Mouse (Mus musculus) stomach, postnatal 0 days (tissue): ENCODE results near the gene Ciao1. TPM values are rescaled to one million over a fixed set of nuclear protein-coding genes. Genes with fewer than 3 reads are reported as not detected.
"Not testable (repeated sequence)": the region's sequence is repeated elsewhere in the genome, so short reads cannot be mapped to it uniquely, and the experiment has no call there.

Experiments used
- ATAC-seq: fragments of 200-750 bp; cut with Nextera tagmentation; 2 replicates; pipeline ENCODE4 v1.8.0; 2017; ENCODE audit not compliant: low FRiP score, low TSS enrichment
- DNase-seq: peaks from one replicate; pipeline ENCODE4 v3.0.0-alpha.2; 2016; ENCODE audit warnings: low spot score
- H3K27ac ChIP-seq: fragments of 300-500 bp; sonication (generic); replicated peaks from 2 replicates; pipeline ENCODE4 v1.5.1; 2014; ENCODE audit warnings: mild to moderate bottlenecking, control low read depth
- H3K27me3 ChIP-seq: fragments of 300-500 bp; sonication (generic); 2 replicates; pipeline ENCODE4 v1.6.1; 2014; ENCODE audit warnings: low read length; ENCODE audit not compliant: control insufficient read depth, insufficient read depth
- H3K36me3 ChIP-seq: fragments of 300-500 bp; sonication (generic); 2 replicates; pipeline ENCODE4 v1.6.1; 2014; ENCODE audit warnings: low read length, mixed read lengths; ENCODE audit not compliant: control insufficient read depth, insufficient read depth
- H3K4me1 ChIP-seq: fragments of 300-500 bp; sonication (generic); replicated peaks from 2 replicates; pipeline ENCODE4 v1.6.1; 2014; ENCODE audit warnings: antibody characterized with exemption; ENCODE audit not compliant: control insufficient read depth, insufficient read depth
- H3K4me2 ChIP-seq: fragments of 300-500 bp; sonication (generic); replicated peaks from 2 replicates; pipeline ENCODE4 v1.6.1; 2014; ENCODE audit warnings: low read depth, mild to moderate bottlenecking, control low read depth, moderate library complexity
- H3K4me3 ChIP-seq: fragments of 300-500 bp; sonication (generic); 2 replicates; pipeline ENCODE4 v1.5.1; 2014; ENCODE audit warnings: low read depth, low read length, control low read depth
- H3K9ac ChIP-seq: fragments of 300-500 bp; sonication (generic); 2 replicates; pipeline ENCODE4 v1.6.1; 2014; ENCODE audit warnings: mild to moderate bottlenecking, low read length, control low read depth, mixed read lengths
- H3K9me3 ChIP-seq: fragments of 300-500 bp; sonication (generic); 2 replicates; pipeline ENCODE4 v1.6.1; 2016; ENCODE audit warnings: low read length; ENCODE audit not compliant: control insufficient read depth
- CTCF ChIP-seq: IDR thresholded peaks from 2 replicates; pipeline ENCODE4 v1.5.1; 2016; ENCODE audit warnings: antibody characterized with exemption, low read depth, mild to moderate bottlenecking, moderate library complexity
- EP300 ChIP-seq: optimal IDR thresholded peaks from 2 replicates; pipeline ENCODE3; 2016; ENCODE audit warnings: antibody characterized with exemption
- WGBS: fragments of 180-500 bp; shearing (Covaris S2); extraction: QIAGEN DNeasy Blood & Tissue Kit; methylation state at CpG from one replicate; pipeline ENCODE4 v1.1.7; 2014; 5-methylcytosine and 5-hydroxymethylcytosine counted together
- polyA plus RNA-seq: library from polyadenylated mRNA; unstranded; fragments of >200 nt; fragmentation: Nextera tagmentation; extraction: Ambion mirVana; gene quantifications from 2 replicates; pipeline ENCODE4 v1.2.1, GENCODE M21; 2015

The Ciao1 gene
- polyA plus RNA-seq, 1 experiment from 2014 or later, result 42.0 TPM

DNA sequence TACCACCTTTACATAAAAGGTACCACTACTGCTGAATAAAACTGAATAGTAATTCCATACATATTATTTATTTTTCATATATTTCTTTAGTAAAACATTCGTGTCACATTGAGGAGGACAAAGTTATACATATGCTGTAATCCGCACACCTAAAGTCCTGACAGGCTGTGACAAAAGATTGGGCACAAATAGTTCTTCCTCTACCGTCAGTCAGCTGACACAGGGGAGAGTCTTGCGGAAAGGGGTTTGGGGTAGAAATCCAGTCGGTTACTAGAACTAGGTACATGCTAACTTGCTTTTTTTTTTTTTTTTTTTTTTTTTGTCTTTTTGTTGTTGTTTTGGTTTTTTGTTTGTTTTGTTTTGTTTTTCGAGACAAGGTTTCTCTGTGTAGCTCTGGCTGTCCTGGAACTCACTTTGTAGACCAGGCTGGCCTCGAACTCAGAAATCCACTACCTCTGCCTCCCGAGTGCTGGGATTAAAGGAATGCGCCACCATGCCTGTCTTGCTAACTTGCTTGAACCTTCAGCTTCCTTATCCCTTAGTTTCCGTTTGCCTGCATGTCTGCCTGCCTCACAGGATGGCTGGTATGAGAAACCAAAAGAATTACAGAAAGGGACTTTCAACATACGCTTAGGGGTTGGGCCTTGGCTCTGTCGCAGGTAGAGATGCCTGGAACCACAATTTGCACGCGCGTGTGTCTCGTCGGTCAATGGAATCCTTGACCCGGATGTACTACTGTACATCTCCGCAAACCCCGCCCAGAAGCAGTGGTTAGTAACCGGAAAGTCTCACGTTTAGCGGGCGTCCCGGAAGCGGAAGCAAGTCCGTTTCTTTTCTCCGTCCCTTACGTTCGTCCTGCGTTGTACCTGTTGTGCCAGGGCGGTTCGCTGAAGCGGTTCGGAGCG lies 39.8 kb downstream of the Ciao1 start, which contains the start of the genes 1810024B03Rik and Snrnp200:
TSS of gene 1810024B03Rik (minus strand) at position 734 of the 905 bp plus-strand sequence.
TSS of gene Snrnp200 (plus strand) at position 840 of the 905 bp plus-strand sequence.
- peak; percentile 100 for ATAC-seq
- Histone ChIP-seq H3K4me2 (peak within 1 kb of the TSS; percentile 59), H3K4me1 (no peaks in the 10 kb centered on the region), H3K36me3 (peaks cover 13% of the 10 kb centered on the region), H3K27me3 (no peaks in the 10 kb centered on the region), H3K9ac (peak within 1 kb of the TSS; percentile 81), H3K9me3 (no peaks in the 10 kb centered on the region), H3K27ac (peak within 1 kb of the TSS; percentile 76), H3K4me3 (peak within 1 kb of the TSS; percentile 77)
- TF ChIP-seq EP300 (no peak), CTCF (no peak)
- WGBS, result 11% methylated on average over 36 of the region's 36 CpGs
- DNase-seq, result peak; percentile 93

DNA sequence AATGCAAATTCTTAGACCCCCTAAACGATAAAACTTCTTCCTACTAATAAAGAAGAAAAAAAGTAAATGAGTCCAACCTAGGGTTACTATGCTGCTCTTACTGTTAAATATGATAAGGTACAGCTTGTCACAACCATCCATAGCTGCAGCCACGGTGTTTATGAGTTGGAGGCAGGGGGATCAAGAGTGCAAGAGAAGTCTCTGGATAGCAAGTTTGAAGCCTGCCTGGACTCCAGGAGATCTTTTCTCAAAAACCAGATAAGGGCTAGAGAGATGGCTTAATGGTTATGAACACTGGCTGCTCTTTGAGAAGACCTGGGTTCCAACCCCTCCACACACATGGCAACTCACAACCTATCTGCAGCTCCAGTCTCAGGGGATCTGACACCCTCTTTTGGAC lies 40.7 kb downstream of the Ciao1 start:
- no peak overlapping the region for H3K9ac ChIP-seq
- H3K4me3 ChIP-seq, result no peak overlapping the region
- no peaks in the 10 kb centered on the region for H3K9me3 ChIP-seq
- TF ChIP-seq EP300, result no peak
- TF ChIP-seq CTCF, result no peak
- H3K36me3 ChIP-seq, result peaks cover 6% of the 10 kb centered on the region
- no peak overlapping the region for H3K4me2 ChIP-seq
- ATAC-seq (no peak), DNase-seq (no peak)
- no peaks in the 10 kb centered on the region for H3K27me3 ChIP-seq
- no peak overlapping the region for H3K27ac ChIP-seq
- WGBS, result 96% methylated on average over 2 of the region's 2 CpGs
- H3K4me1 ChIP-seq, result no peaks in the 10 kb centered on the region

GRCm38 (mm10) chr2:127205936-127206335 lies 41.7 kb downstream of the Ciao1 start:
- ATAC-seq, DNase-seq, H3K9me3 ChIP-seq, H3K27me3 ChIP-seq, H3K4me2 ChIP-seq, H3K36me3 ChIP-seq, H3K4me1 ChIP-seq, H3K4me3 ChIP-seq, H3K27ac ChIP-seq, H3K9ac ChIP-seq: not testable (repeated sequence)
- 79% methylated on average over 4 of the region's 4 CpGs for WGBS

GRCm38 (mm10) chr2:127204932-127205331 lies 42.7 kb downstream of the Ciao1 start:
- ATAC-seq, result no peak

More at GRCm38 (mm10) chr2:127204932-127205331, 42.7 kb downstream of the Ciao1 start:
- Histone ChIP-seq H3K4me2 (no peak overlapping the region), H3K9ac (no peak overlapping the region), H3K4me1 (no peaks in the 10 kb centered on the region), H3K27ac (no peak overlapping the region), H3K4me3 (no peak overlapping the region), H3K27me3 (no peaks in the 10 kb centered on the region), H3K36me3 (no peaks in the 10 kb centered on the region; the same call in 1 of the 2 replicates), H3K9me3 (no peaks in the 10 kb centered on the region)
- WGBS, result 29% methylated on average over 3 of the region's 3 CpGs
- peak; percentile 61 for DNase-seq
- TF ChIP-seq CTCF (peak; percentile 86), EP300 (no peak)

Other genes with a start within 250 kb of the Ciao1 start
- 3.6 and 3.9 TPM in 2 replicates for gene Ap4e1, start 239.1 kb downstream of the Ciao1 start, polyA plus RNA-seq
- 46.2 and 47.8 TPM in 2 replicates for gene Blvra, start 177.2 kb downstream of the Ciao1 start, polyA plus RNA-seq
- 14.5 and 18.3 TPM in 2 replicates for gene Ncaph, start 113.9 kb downstream of the Ciao1 start, polyA plus RNA-seq
- gene Itpripl1, start 104.4 kb downstream of the Ciao1 start, polyA plus RNA-seq, result 16.9 and 18.3 TPM in 2 replicates
- 1.7 and 1.8 TPM in 2 replicates for gene 1810024B03Rik, start 39.5 kb downstream of the Ciao1 start, polyA plus RNA-seq
- gene Snrnp200, start 39.4 kb downstream of the Ciao1 start, polyA plus RNA-seq, result 13.8 and 16.9 TPM in 2 replicates
- 27.0 and 27.1 TPM in 2 replicates for gene Tmem127, start 92 bp upstream of the Ciao1 start, polyA plus RNA-seq
- 57.3 and 62.7 TPM in 2 replicates for gene Stard7, start 22.4 kb upstream of the Ciao1 start, polyA plus RNA-seq
- gene Dusp2, start 88.3 kb upstream of the Ciao1 start, polyA plus RNA-seq, result 2.6 and 3.2 TPM in 2 replicates
- gene Astl, start 90.8 kb upstream of the Ciao1 start, polyA plus RNA-seq, result not detected in 2 replicates
- gene Adra2b, start 115.4 kb upstream of the Ciao1 start, polyA plus RNA-seq, result 0.36 and 0.57 TPM in 2 replicates
- gene Gpat2, start 177.4 kb upstream of the Ciao1 start, polyA plus RNA-seq, result 0.34 TPM in 2 replicates
- gene Fahd2a, start 196.7 kb upstream of the Ciao1 start, polyA plus RNA-seq, result 27.3 and 30.9 TPM in 2 replicates